In the genomic region with DNA sequence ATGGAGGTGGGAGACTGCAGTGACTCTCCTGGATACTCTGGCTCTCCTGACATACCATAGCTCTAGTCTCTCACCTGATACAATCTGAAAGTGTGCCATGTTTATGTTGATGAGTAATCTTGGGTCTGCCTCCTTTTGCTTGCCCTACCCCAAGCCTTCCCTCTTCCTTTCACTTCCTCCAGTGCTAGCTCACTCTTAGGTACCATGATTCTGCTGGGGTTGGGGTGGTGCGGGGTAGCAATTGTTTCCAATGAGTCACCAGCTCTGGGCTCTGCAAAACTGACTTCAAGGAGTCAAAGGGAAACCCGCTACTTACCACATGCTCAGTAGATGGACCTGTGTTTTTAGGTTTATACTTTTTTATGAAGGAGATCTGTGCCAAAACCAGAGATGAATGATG, we compare ENCODE assay signal across 12 mouse cellular contexts.
"Had no signal": no experiment of that assay in that cellular context is flagged by ENCODE, and none has a peak within 500 bp of the region (broad histone marks: within the 10 kb centered on the region; RNA-seq: fewer than 3 reads in every experiment).

No protein-coding gene starts in this region.

- ATAC-seq: midbrain, embryonic 16.5 days had no signal

- H3K9me3 ChIP-seq: liver, embryonic 15.5 days; neural tube, embryonic 13.5 days had no signal

- H3K36me3 ChIP-seq: liver, embryonic 15.5 days; midbrain, embryonic 12.5 days; neural tube, embryonic 13.5 days had no signal

- H3K27ac ChIP-seq: kidney, postnatal 0 days; liver, embryonic 15.5 days; midbrain, embryonic 12.5 days; neural tube, embryonic 13.5 days had no signal

- H3K9ac ChIP-seq: liver, embryonic 15.5 days; lung, embryonic 14.5 days; midbrain, embryonic 12.5 days; neural tube, embryonic 13.5 days had no signal

- H3K4me3 ChIP-seq: liver, embryonic 15.5 days; midbrain, embryonic 12.5 days; neural tube, embryonic 13.5 days had no signal

- H3K4me2 ChIP-seq: liver, embryonic 15.5 days; lung, embryonic 14.5 days; midbrain, embryonic 12.5 days; neural tube, embryonic 13.5 days had no signal

- DNase-seq: kidney, adult 2 months; kidney, postnatal 36 days; layer of hippocampus, adult 9-11 months; lung, embryonic 14.5 days; lung, postnatal 14 days; right cerebral cortex, postnatal 14 days; thymus, postnatal 36 days had no signal

- H3K4me1 ChIP-seq: midbrain, embryonic 12.5 days; neural tube, embryonic 13.5 days had no signal

- H3K27me3 ChIP-seq: liver, embryonic 15.5 days; midbrain, embryonic 12.5 days; neural tube, embryonic 13.5 days had no signal
